Mouse (Mus musculus) thymus, postnatal 36 days (tissue): ENCODE data around the gene Msx1.

Experiments
- DNase-seq, 2 experiments: peaks; one replicate each; pipeline ENCODE4 v3.0.0; 2022; ENCODE audit warnings: mixed read lengths in 2 of 2

The Msx1 gene

GRCm38 (mm10) chr5:37784847-37785391 is 39.5 kb downstream of the Msx1 start:
- no peak for DNase-seq

GRCm38 (mm10) chr5:37783306-37783705 is 41.1 kb downstream of the Msx1 start:
- DNase-seq: no peak

GRCm38 (mm10) chr5:37775681-37776080 is 48.7 kb downstream of the Msx1 start:
- DNase-seq: no peak

GRCm38 (mm10) chr5:37774011-37774410 is 50.4 kb downstream of the Msx1 start:
- DNase-seq: no peak

GRCm38 (mm10) chr5:37770870-37771269 is 53.5 kb downstream of the Msx1 start:
- DNase-seq: no peak
